Mouse (Mus musculus) heart, postnatal 0 days (tissue): Measurements from ENCODE around the gene Htra2. TPM values are rescaled to one million over a fixed set of nuclear protein-coding genes. Genes with fewer than 3 reads are reported as not detected.

Experiments used
- ATAC-seq: fragments of 200-750 bp; cut with Nextera tagmentation; 2 replicates; pipeline ENCODE4 v1.8.0; 2017; ENCODE audit warnings: low read depth, moderate number of reproducible peaks, moderate library complexity; ENCODE audit not compliant: insufficient read depth
- DNase-seq: peaks from one replicate; pipeline ENCODE4 v3.0.0-alpha.2; 2016; ENCODE audit warnings: low spot score
- H3K27ac ChIP-seq: fragments of 300-500 bp; sonication (generic); 2 replicates; pipeline ENCODE4 v1.5.1; 2014; ENCODE audit warnings: low read depth, mild to moderate bottlenecking
- H3K27me3 ChIP-seq: fragments of 300-500 bp; sonication (generic); 2 replicates; pipeline ENCODE4 v1.6.1; 2014; ENCODE audit warnings: low read length, mixed read lengths; ENCODE audit not compliant: control insufficient read depth, insufficient read depth
- H3K36me3 ChIP-seq: fragments of 300-500 bp; sonication (generic); replicated peaks from 2 replicates; pipeline ENCODE4 v1.6.1; 2014; ENCODE audit warnings: low read length, mixed read lengths; ENCODE audit not compliant: control insufficient read depth, insufficient read depth
- H3K4me1 ChIP-seq: fragments of 300-500 bp; sonication (generic); 2 replicates; pipeline ENCODE4 v1.6.1; 2014; ENCODE audit warnings: antibody characterized with exemption; ENCODE audit not compliant: control insufficient read depth, insufficient read depth
- H3K4me2 ChIP-seq: fragments of 300-500 bp; sonication (generic); 2 replicates; pipeline ENCODE4 v1.6.1; 2014; ENCODE audit warnings: low read depth, mild to moderate bottlenecking, low read length, moderate library complexity
- H3K4me3 ChIP-seq: fragments of 300-500 bp; sonication (generic); 2 replicates; pipeline ENCODE4 v1.5.1; 2014; ENCODE audit warnings: low read depth, low read length
- H3K9ac ChIP-seq: fragments of 300-500 bp; sonication (generic); replicated peaks from 2 replicates; pipeline ENCODE4 v1.6.1; 2014; ENCODE audit warnings: low read depth, low read length, mixed read lengths
- H3K9me3 ChIP-seq: fragments of 300-500 bp; sonication (generic); replicated peaks from 2 replicates; pipeline ENCODE4 v1.6.1; 2016; ENCODE audit warnings: low read length; ENCODE audit not compliant: control insufficient read depth
- CTCF ChIP-seq: IDR thresholded peaks from 2 replicates; pipeline ENCODE4 v1.5.1; 2016; ENCODE audit warnings: antibody characterized with exemption, control low read depth, low read depth
- EP300 ChIP-seq: IDR thresholded peaks from 2 replicates; pipeline ENCODE4 v1.6.1; 2016; ENCODE audit warnings: antibody characterized with exemption, low read depth
- WGBS: fragments of 180-500 bp; shearing (Covaris S2); extraction: QIAGEN DNeasy Blood & Tissue Kit; methylation state at CpG from one replicate; pipeline ENCODE4 v1.1.7; 2014; 5-methylcytosine and 5-hydroxymethylcytosine counted together
- polyA plus RNA-seq: library from polyadenylated mRNA; unstranded; fragments of >200 nt; fragmentation: Nextera tagmentation; extraction: Ambion mirVana; gene quantifications from 2 replicates; pipeline ENCODE4 v1.2.1, GENCODE M21; 2015
- total RNA-seq: library from RNA; depleted of rRNA; stranded (reverse); fragments of >200 nt; gene quantifications from 2 replicates; pipeline ENCODE4 v1.2.3, GENCODE M21; 2014; ENCODE audit warnings: low replicate concordance

The Htra2 gene
- total and polyA plus RNA-seq, 2 experiments from 2014 or later = 50.3 to 61.9 TPM

- H3K27me3 ChIP-seq = peaks cover 72% of the 10 kb centered on the region
- H3K4me2 ChIP-seq = peak within 1 kb of the TSS; percentile 56
- DNase-seq (no peak), ATAC-seq (no peak)
- H3K4me1 ChIP-seq = 0 out of 2 replicates have a peak, but pooled peaks cover 15% of the 10 kb centered on the region
- H3K9me3 ChIP-seq = no peaks in the 10 kb centered on the region
- peak within 1 kb of the TSS; percentile 39 for H3K4me3 ChIP-seq
- TF ChIP-seq CTCF = no peak
- TF ChIP-seq EP300 = no peak
- H3K9ac ChIP-seq = no peak within 1 kb of the TSS
- H3K27ac ChIP-seq = no peak within 1 kb of the TSS
- 5% methylated on average over 42 of the region's 42 CpGs for WGBS
- H3K36me3 ChIP-seq = 0 out of 2 replicates have a peak, but pooled peaks cover 12% of the 10 kb centered on the region
These were observed 31.3 kb upstream of the Htra2 start, which contains the start of gene Lbx2 for GRCm38 (mm10) chr6:83086121-83087035. Gene Lbx2 (plus strand): TSS chr6:83086367.

DNA sequence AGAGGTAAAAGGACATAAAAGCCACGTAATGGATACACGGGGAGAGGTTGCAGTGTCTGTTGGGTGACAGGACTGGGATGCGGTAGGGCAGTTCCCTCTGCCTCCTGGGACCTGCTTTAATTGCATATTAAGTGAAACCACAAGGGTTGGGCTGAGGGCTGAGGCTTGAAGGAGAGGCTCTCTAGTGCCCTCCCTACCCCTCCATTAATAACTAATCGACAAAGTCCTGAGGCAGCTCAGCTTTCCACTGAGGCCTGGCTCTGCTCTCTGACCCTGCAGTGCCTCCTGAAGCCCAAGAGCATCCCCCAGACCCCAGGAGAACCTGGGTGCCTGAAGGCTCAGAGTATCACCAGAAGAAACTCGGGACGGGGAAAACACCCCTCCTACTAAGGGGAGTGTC, 29.4 kb upstream of the Htra2 start:
- TF ChIP-seq CTCF = no peak
- no peak for TF ChIP-seq EP300
- Histone ChIP-seq H3K36me3 (peaks cover 28% of the 10 kb centered on the region; the same call in 1 of the 2 replicates), H3K9ac (no peak overlapping the region), H3K4me2 (no peak overlapping the region), H3K9me3 (no peaks in the 10 kb centered on the region), H3K4me3 (no peak overlapping the region), H3K4me1 (0 out of 2 replicates have a peak, but pooled peaks cover 15% of the 10 kb centered on the region), H3K27me3 (peaks cover 68% of the 10 kb centered on the region), H3K27ac (no peak overlapping the region)
- DNase-seq (no peak), ATAC-seq (no peak)
- WGBS = 17% methylated on average over 6 of the region's 6 CpGs

- DNase-seq (no peak), ATAC-seq (no peak)
- H3K4me3 ChIP-seq = no peak overlapping the region
- H3K36me3 ChIP-seq = peaks cover 28% of the 10 kb centered on the region; the same call in 1 of the 2 replicates
- WGBS = 20% methylated on average over 5 of the region's 5 CpGs
- no peak overlapping the region for H3K27ac ChIP-seq
- H3K27me3 ChIP-seq = peaks cover 62% of the 10 kb centered on the region
- no peaks in the 10 kb centered on the region for H3K9me3 ChIP-seq
- TF ChIP-seq CTCF = no peak
- TF ChIP-seq EP300 = no peak
- H3K4me2 ChIP-seq = no peak overlapping the region
- H3K4me1 ChIP-seq = 0 out of 2 replicates have a peak, but pooled peaks cover 20% of the 10 kb centered on the region
- no peak overlapping the region for H3K9ac ChIP-seq
These were observed 28.4 kb upstream of the Htra2 start for GRCm38 (mm10) chr6:83083497-83083896.

- H3K36me3 ChIP-seq = peaks cover 28% of the 10 kb centered on the region; the same call in 1 of the 2 replicates
- H3K27ac ChIP-seq = no peak overlapping the region
- H3K27me3 ChIP-seq = peaks cover 49% of the 10 kb centered on the region
- no peak overlapping the region for H3K4me3 ChIP-seq
- H3K9ac ChIP-seq = no peak overlapping the region
- H3K4me2 ChIP-seq = no peak overlapping the region
- 0 out of 2 replicates have a peak, but pooled peaks cover 4% of the 10 kb centered on the region for H3K4me1 ChIP-seq
- TF ChIP-seq EP300 = no peak
- TF ChIP-seq CTCF = no peak
- DNase-seq = no peak
- H3K9me3 ChIP-seq = no peaks in the 10 kb centered on the region
- ATAC-seq = no peak
- WGBS = 91% methylated on average over 5 of the region's 5 CpGs
These were observed 25.1 kb upstream of the Htra2 start for GRCm38 (mm10) chr6:83080210-83080609.

- ATAC-seq (peak; percentile 92), DNase-seq (peak; percentile 94)
- peaks cover 49% of the 10 kb centered on the region for H3K27me3 ChIP-seq
- WGBS = under 1% methylated on average over 45 of the region's 46 CpGs
- peak overlapping the region; percentile 100 for H3K4me2 ChIP-seq
- H3K4me3 ChIP-seq = peak overlapping the region; percentile 87
- 0 out of 2 replicates have a peak, but pooled peaks cover 4% of the 10 kb centered on the region for H3K4me1 ChIP-seq
- peak overlapping the region; percentile 80 for H3K27ac ChIP-seq
- TF ChIP-seq EP300 = no peak
- peak; percentile 54 for TF ChIP-seq CTCF
- no peaks in the 10 kb centered on the region for H3K9me3 ChIP-seq
- H3K36me3 ChIP-seq = peaks cover 28% of the 10 kb centered on the region; the same call in 1 of the 2 replicates
- H3K9ac ChIP-seq = peak overlapping the region; percentile 82
These were observed 23.3 kb upstream of the Htra2 start for GRCm38 (mm10) chr6:83078324-83078858.
